Mouse (Mus musculus): ENCODE results near the gene Map2k5.

DNA sequence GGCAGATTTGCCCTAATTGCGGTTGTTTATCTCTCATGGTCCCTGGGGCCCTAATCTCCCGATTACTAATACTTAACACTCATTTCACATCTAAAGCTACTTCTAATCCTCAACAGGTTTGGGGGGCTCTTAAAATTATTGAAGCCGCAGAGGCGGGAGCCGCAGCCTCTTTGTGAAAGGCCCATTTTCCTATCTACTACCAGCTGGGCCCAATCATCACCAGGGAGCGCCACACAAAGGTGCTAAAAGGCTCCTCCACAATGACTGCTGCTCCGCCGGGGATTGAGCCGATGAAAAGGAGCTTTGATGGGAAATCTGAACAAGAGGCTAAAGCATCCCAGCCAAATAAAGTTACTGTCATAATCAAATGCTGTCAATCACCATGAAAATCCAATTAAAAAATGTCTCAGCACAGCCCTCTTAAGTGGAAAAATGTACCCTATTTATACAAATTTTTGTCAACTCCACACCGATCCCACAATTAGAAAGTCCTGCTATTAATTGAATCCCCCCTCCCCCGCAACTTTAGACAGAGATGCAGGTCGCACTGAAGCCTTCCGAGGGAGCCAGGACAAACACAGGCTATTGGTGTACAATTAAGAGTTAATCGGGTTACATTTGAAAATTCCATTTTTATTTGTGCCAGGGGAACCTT lies 195.3 kb downstream of the Map2k5 start:
- TF ChIP-seq CTCF (IDR thresholded peaks at IDR 0.05; ENCODE audit: insufficient read depth, low read depth, low read length): no peak
- no peak for TF ChIP-seq POLR2A (IDR thresholded peaks at IDR 0.05; ENCODE audit: insufficient read depth, low read depth, low read length)

Data from olfactory bulb, adult 2 months (tissue).